Mouse (Mus musculus) cortical plate, adult 2 months (tissue): ENCODE measurements around the gene AB124611. TPM values are rescaled to one million over a fixed set of nuclear protein-coding genes. Genes with fewer than 3 reads are reported as not detected.
"Not testable (repeated sequence)": the region's sequence is repeated elsewhere in the genome, so short reads cannot be mapped to it uniquely, and the experiment has no call there.

Source experiments
- H3K27ac ChIP-seq: fragments of 200-500 bp; 2 replicates; pipeline ENCODE4 v1.5.1; 2012; ENCODE audit warnings: low read length, control low read depth, inconsistent platforms; ENCODE audit not compliant: insufficient read depth
- H3K4me1 ChIP-seq: fragments of 200-500 bp; 2 replicates; pipeline ENCODE4 v1.6.1; 2011; ENCODE audit warnings: low read length; ENCODE audit not compliant: control insufficient read depth, insufficient read depth
- H3K4me3 ChIP-seq: fragments of 200-500 bp; 2 replicates; pipeline ENCODE4 v1.5.1; 2011; ENCODE audit warnings: mild to moderate bottlenecking, low read length, control low read depth; ENCODE audit not compliant: insufficient read depth
- CTCF ChIP-seq: fragments of 200-500 bp; IDR thresholded peaks from 2 replicates; pipeline ENCODE4 v1.5.1; 2011; ENCODE audit warnings: mild to moderate bottlenecking, control low read depth, low read length; ENCODE audit not compliant: insufficient read depth; ENCODE audit errors: extremely low read depth
- POLR2A ChIP-seq: fragments of 200-500 bp; IDR thresholded peaks from 2 replicates; pipeline ENCODE4 v1.6.1; 2011; ENCODE audit warnings: mild to moderate bottlenecking, low read length, control low read depth; ENCODE audit not compliant: insufficient read depth; ENCODE audit errors: extremely low read depth
- polyA plus RNA-seq: library from polyadenylated mRNA; depleted of rRNA; stranded (reverse); fragments of >200 nt; gene quantifications from 2 replicates; pipeline ENCODE4 v1.2.3, GENCODE M21; 2012

AB124611 gene
- polyA plus RNA-seq, 1 experiment, result 0.86 TPM

GRCm38 (mm10) chr9:21578226-21578625 lies 52.2 kb downstream of the AB124611 start:
- Histone ChIP-seq H3K4me3 (no peak overlapping the region), H3K27ac (no peak overlapping the region), H3K4me1 (no peaks in the 10 kb centered on the region)
- TF ChIP-seq CTCF (no peak), POLR2A (no peak)

GRCm38 (mm10) chr9:21585401-21585800 lies 59.4 kb downstream of the AB124611 start:
- TF ChIP-seq POLR2A (no peak), CTCF (no peak)

GRCm38 (mm10) chr9:21587678-21588349 lies 61.8 kb downstream of the AB124611 start:
- H3K4me1 ChIP-seq, result 0 out of 2 replicates have a peak, but pooled peaks cover 6% of the 10 kb centered on the region
- peak; percentile 25; the same call in 1 of the 2 replicates for TF ChIP-seq POLR2A
- no peak for TF ChIP-seq CTCF
- no peak overlapping the region for H3K4me3 ChIP-seq
- no peak overlapping the region for H3K27ac ChIP-seq

More at GRCm38 (mm10) chr9:21585401-21585800, 59.4 kb downstream of the AB124611 start:
- Histone ChIP-seq H3K4me3 (no peak overlapping the region), H3K27ac (no peak overlapping the region), H3K4me1 (0 out of 2 replicates have a peak, but pooled peaks cover 2% of the 10 kb centered on the region)

- TF ChIP-seq CTCF, result no peak
- no peak for TF ChIP-seq POLR2A
- Histone ChIP-seq H3K27ac (no peak overlapping the region), H3K4me3 (no peak overlapping the region), H3K4me1 (0 out of 2 replicates have a peak, but pooled peaks cover 6% of the 10 kb centered on the region)
Measured at GRCm38 (mm10) chr9:21588350-21588749, 62.4 kb downstream of the AB124611 start.

GRCm38 (mm10) chr9:21589538-21589937 lies 63.6 kb downstream of the AB124611 start:
- TF ChIP-seq POLR2A (0 out of 2 replicates have a peak, but pooled peaks have one; percentile 23), CTCF (no peak)

GRCm38 (mm10) chr9:21591127-21591830 lies 65.3 kb downstream of the AB124611 start:
- Histone ChIP-seq H3K4me1 (0 out of 2 replicates have a peak, but pooled peaks cover 6% of the 10 kb centered on the region), H3K4me3 (no peak overlapping the region; the same call in 1 of the 2 replicates), H3K27ac (no peak overlapping the region)
- TF ChIP-seq POLR2A (no peak), CTCF (0 out of 2 replicates have a peak, but pooled peaks have one; percentile 0)

More at GRCm38 (mm10) chr9:21589538-21589937, 63.6 kb downstream of the AB124611 start:
- 0 out of 2 replicates have a peak, but pooled peaks cover 6% of the 10 kb centered on the region for H3K4me1 ChIP-seq
- H3K4me3 ChIP-seq, result no peak overlapping the region
- H3K27ac ChIP-seq, result no peak overlapping the region

GRCm38 (mm10) chr9:21591831-21592702 lies 66.1 kb downstream of the AB124611 start:
- Histone ChIP-seq H3K4me1 (0 out of 2 replicates have a peak, but pooled peaks cover 6% of the 10 kb centered on the region), H3K27ac (0 out of 2 replicates have a peak overlapping the region, but pooled peaks have one; percentile 11), H3K4me3 (peak overlapping the region; percentile 54)
- no peak for TF ChIP-seq POLR2A
- no peak for TF ChIP-seq CTCF

- Histone ChIP-seq H3K4me3 (peak within 1 kb of the TSS; percentile 54), H3K4me1 (0 out of 2 replicates have a peak, but pooled peaks cover 4% of the 10 kb centered on the region), H3K27ac (peak within 1 kb of the TSS; percentile 29)
- no peak for TF ChIP-seq CTCF
- TF ChIP-seq POLR2A, result peak; percentile 74; the same call in 1 of the 2 replicates
Measured at GRCm38 (mm10) chr9:21592703-21593121, 66.7 kb downstream of the AB124611 start, which contains the start of the genes Timm29 and Yipf2. Gene Timm29 (plus strand): TSS chr9:21592722. Gene Yipf2 (minus strand): TSS chr9:21592828.

- Histone ChIP-seq H3K4me1 (0 out of 2 replicates have a peak, but pooled peaks cover 4% of the 10 kb centered on the region), H3K27ac (peak overlapping the region; percentile 29), H3K4me3 (peak overlapping the region; percentile 54)
- TF ChIP-seq CTCF (no peak), POLR2A (0 out of 2 replicates have a peak, but pooled peaks have one; percentile 6)
Measured at GRCm38 (mm10) chr9:21593122-21593721, 67.2 kb downstream of the AB124611 start.

GRCm38 (mm10) chr9:21594350-21594749 lies 68.4 kb downstream of the AB124611 start:
- not testable (repeated sequence) for H3K27ac ChIP-seq, H3K4me1 ChIP-seq
- H3K4me3 ChIP-seq, result peak overlapping the region; percentile 54; the same call in 1 of the 2 replicates
